ENCODE assay signal across 8 mouse cellular contexts in genomic region chr4:120746552-120747150, GRCm38 (mm10). TPM values are rescaled to one million over a fixed set of nuclear protein-coding genes. Genes with fewer than 3 reads are reported as not detected.
A peak's percentile ranks its signal among the peaks of the same experiment; 100 is the strongest.
DNase-seq lines count a peak whose midpoint lies in the region; ATAC-seq and TF ChIP-seq lines count a peak whose summit lies in the region.

No protein-coding gene starts in this region.

- no peaks in the 10 kb centered on the region for H3K36me3 ChIP-seq in neural tube, embryonic 12.5 days

- H3K9ac ChIP-seq in neural tube, embryonic 12.5 days: peak overlapping the region; percentile 75

- peak; percentile 63 for ATAC-seq in neural tube, embryonic 12.5 days (ENCODE audit: low FRiP score, low read depth)
- no peak for ATAC-seq in megakaryocyte progenitor cell, adult 5-6 weeks (replicated peaks; ENCODE audit: poor library complexity)
- ATAC-seq in activated CD4-positive, CD25-positive, alpha-beta regulatory T cell, adult 4 months: no peak

- 2% methylated on average over 41 of the region's 53 CpGs for WGBS in neural tube, embryonic 12.5 days

- intact Hi-C loops in left cerebral cortex, adult 2 months (cut with DNase I): no loop called here
- intact Hi-C loops in left cerebral cortex, postnatal 4 days (cut with DNase I): no loop called here

- peak overlapping the region; percentile 67 for H3K4me3 ChIP-seq in left cerebral cortex, adult 2 months
- peak overlapping the region; percentile 59 for H3K4me3 ChIP-seq in brown adipose tissue, adult 24 weeks (ENCODE audit: insufficient read depth, low read depth, low read length)
- peak overlapping the region; percentile 68 for H3K4me3 ChIP-seq in neural tube, embryonic 12.5 days

- H3K27me3 ChIP-seq in neural tube, embryonic 12.5 days (replicated peaks): peaks cover 58% of the 10 kb centered on the region

- H3K4me1 ChIP-seq in brown adipose tissue, adult 24 weeks (ENCODE audit: control insufficient read depth, insufficient read depth, insufficient read length, low read length): no peaks in the 10 kb centered on the region; the same call in 1 of the 2 replicates
- peaks cover 31% of the 10 kb centered on the region for H3K4me1 ChIP-seq in neural tube, embryonic 12.5 days

- peak; percentile 20 to 30 for DNase-seq in left cerebral cortex, adult 2 months (ENCODE audit: extremely low spot score in 1 of 2, low spot score in 2 of 2)
- no peak for DNase-seq in left cerebral cortex, postnatal 4 days
- DNase-seq in gastrocnemius, postnatal 4 days (ENCODE audit: low spot score in 2 of 2): peak; percentile 38 to 53
- peak; percentile 48 to 49 for DNase-seq in kidney, postnatal 4 days

- no peaks in the 10 kb centered on the region for H3K9me3 ChIP-seq in neural tube, embryonic 12.5 days

- TF ChIP-seq CTCF in left cerebral cortex, adult 2 months (IDR thresholded peaks at IDR 0.05): no peak

- H3K27ac ChIP-seq in left cerebral cortex, adult 2 months: peak overlapping the region; percentile 64; the same call in 1 of the 2 replicates
- H3K27ac ChIP-seq in brown adipose tissue, adult 24 weeks (replicated peaks; ENCODE audit: low read depth, low read length): 0 out of 2 replicates have a peak overlapping the region, but pooled peaks have one; percentile 41
- no peak overlapping the region for H3K27ac ChIP-seq in neural tube, embryonic 12.5 days

- H3K4me2 ChIP-seq in neural tube, embryonic 12.5 days (replicated peaks): peak overlapping the region; percentile 100

RNA-seq across cellular contexts. Expression of gene Kcnq4, which starts 1.8 kb away (rescaled TPM):
- total RNA-seq in left cerebral cortex, adult 2 months (2021): 1 to 10 TPM; 6.9 to 7.5 TPM
- total RNA-seq in left cerebral cortex, postnatal 4 days (2021): 10 to 100 TPM; 19.6 to 21.1 TPM
- polyA plus RNA-seq in brown adipose tissue, adult 24 weeks (2012; ENCODE audit: insufficient read depth, insufficient read length, missing spikeins): 0.59 and 0.88 TPM in 2 replicates
- total RNA-seq in gastrocnemius, postnatal 4 days (2021): 10 to 100 TPM; 30.5 to 37.8 TPM
- 4.2 and 5.0 TPM in 2 replicates for polyA plus RNA-seq in neural tube, embryonic 12.5 days (2016; fragmentation: Nextera tagmentation; extraction: Ambion mirVana)
- not detected in 2 replicates for total RNA-seq in megakaryocyte progenitor cell, adult 5-6 weeks (2015)
- total RNA-seq in megakaryocyte progenitor cell, adult 5-6 weeks (2017): not detected in 2 replicates
- not detected for polyA plus RNA-seq in activated CD4-positive, CD25-positive, alpha-beta regulatory T cell, adult 4 months (2017; shearing (Covaris generic))

Comparison
In these comparisons a context has a peak if more than half of its experiments do, and no peak if none do; other contexts are left out.
1. RNA of gene Kcnq4, which starts 1.8 kb away (total RNA-seq): 30.5 to 37.8 TPM in gastrocnemius, postnatal 4 days, 19.6 to 21.1 TPM in left cerebral cortex, postnatal 4 days and 6.9 to 7.5 TPM in left cerebral cortex, adult 2 months; not detected in megakaryocyte progenitor cell, adult 5-6 weeks; every median in the first group is over 4 times any median in the second.
2. Peak in every context shown above with its lines, with median percentiles within 50 percentile points of each other: H3K4me3 ChIP-seq.